Mouse (Mus musculus) forebrain, postnatal 0 days (tissue): ENCODE data around the gene Aes. TPM values are rescaled to one million over a fixed set of nuclear protein-coding genes. Genes with fewer than 3 reads are reported as not detected.
A peak's percentile ranks its signal among the peaks of the same experiment; 100 is the strongest.

ENCODE experiments used
- ATAC-seq: fragments of 200-750 bp; cut with Nextera tagmentation; 2 replicates; pipeline ENCODE4 v1.8.0; 2017; ENCODE audit warnings: mild to moderate bottlenecking, moderate library complexity
- DNase-seq: peaks from one replicate; pipeline ENCODE4 v3.0.0-alpha.2; 2015
- H3K27ac ChIP-seq: fragments of 300-500 bp; sonication (generic); 2 replicates; pipeline ENCODE4 v1.5.1; 2014; ENCODE audit warnings: low read depth, mild to moderate bottlenecking, antibody characterized with exemption, low read length, moderate library complexity, mixed read lengths
- H3K27me3 ChIP-seq: fragments of 300-500 bp; sonication (generic); 2 replicates; pipeline ENCODE4 v1.6.1; 2014; ENCODE audit warnings: mild to moderate bottlenecking, low read length, mixed read lengths; ENCODE audit not compliant: insufficient read depth
- H3K36me3 ChIP-seq: fragments of 300-500 bp; sonication (generic); 2 replicates; pipeline ENCODE4 v1.6.1; 2014; ENCODE audit warnings: mild to moderate bottlenecking, moderate library complexity; ENCODE audit not compliant: insufficient read depth
- H3K4me1 ChIP-seq: fragments of 300-500 bp; sonication (generic); 2 replicates; pipeline ENCODE4 v1.6.1; 2014; ENCODE audit warnings: antibody characterized with exemption; ENCODE audit not compliant: insufficient read depth
- H3K4me2 ChIP-seq: fragments of 300-500 bp; sonication (generic); 2 replicates; pipeline ENCODE4 v1.6.1; 2014; ENCODE audit warnings: low read depth, mild to moderate bottlenecking, moderate library complexity
- H3K4me3 ChIP-seq: fragments of 300-500 bp; sonication (generic); 2 replicates; pipeline ENCODE4 v1.5.1; 2014; ENCODE audit warnings: low read depth, low read length, mixed read lengths
- H3K9ac ChIP-seq: fragments of 300-500 bp; sonication (generic); 2 replicates; pipeline ENCODE4 v1.6.1; 2014; ENCODE audit warnings: mild to moderate bottlenecking
- H3K9me3 ChIP-seq: fragments of 300-500 bp; sonication (generic); 2 replicates; pipeline ENCODE4 v1.6.1; 2016; ENCODE audit warnings: low read length
- CTCF ChIP-seq: sonication (generic); IDR thresholded peaks from 2 replicates; pipeline ENCODE4 v1.5.1; 2016; ENCODE audit warnings: antibody characterized with exemption, control low read depth, low read depth
- WGBS: fragments of 180-500 bp; shearing (Covaris S2); extraction: QIAGEN DNeasy Blood & Tissue Kit; methylation state at CpG from one replicate; pipeline ENCODE4 v1.1.7; 2014; 5-methylcytosine and 5-hydroxymethylcytosine counted together
- polyA plus RNA-seq: library from polyadenylated mRNA; unstranded; fragments of >200 nt; fragmentation: Nextera tagmentation; extraction: Ambion mirVana; gene quantifications from 2 replicates; pipeline ENCODE4 v1.2.1, GENCODE M21; 2015
- total RNA-seq: library from RNA; depleted of rRNA; stranded (reverse); fragments of >200 nt; gene quantifications from 2 replicates; pipeline ENCODE4 v1.2.3, GENCODE M21; 2014

Aes gene
- total and polyA plus RNA-seq, 2 experiments from 2014 or later: 450 to 802 TPM

DNA sequence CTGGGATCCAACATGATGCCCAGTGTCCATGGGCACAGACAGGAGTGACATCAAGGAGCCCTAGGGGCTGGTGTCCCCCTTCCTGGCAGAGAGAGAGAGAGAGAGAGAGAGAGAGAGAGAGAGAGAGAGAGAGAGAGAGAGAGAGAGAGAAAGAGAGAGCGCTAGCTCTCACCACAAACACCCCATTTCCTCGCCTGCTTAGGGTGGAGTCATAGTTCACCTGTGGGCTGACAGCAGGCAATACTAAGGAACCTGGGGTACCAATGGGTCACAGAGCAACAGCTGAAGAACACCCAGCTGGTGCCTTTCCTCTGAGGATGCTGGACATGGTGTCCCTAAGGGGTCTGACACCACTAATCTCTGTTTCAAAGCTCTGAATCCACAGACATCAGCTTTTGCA is 21.9 kb upstream of the Aes start:
- Histone ChIP-seq H3K4me1 (no peaks in the 10 kb centered on the region), H3K9me3 (no peaks in the 10 kb centered on the region), H3K4me2 (no peak overlapping the region), H3K4me3 (no peak overlapping the region), H3K27me3 (no peaks in the 10 kb centered on the region), H3K36me3 (peaks cover 10% of the 10 kb centered on the region), H3K9ac (no peak overlapping the region), H3K27ac (no peak overlapping the region)
- ATAC-seq: no peak
- TF ChIP-seq CTCF: no peak
- WGBS: 94% methylated on average over 2 of the region's 2 CpGs
- DNase-seq: no peak

DNA sequence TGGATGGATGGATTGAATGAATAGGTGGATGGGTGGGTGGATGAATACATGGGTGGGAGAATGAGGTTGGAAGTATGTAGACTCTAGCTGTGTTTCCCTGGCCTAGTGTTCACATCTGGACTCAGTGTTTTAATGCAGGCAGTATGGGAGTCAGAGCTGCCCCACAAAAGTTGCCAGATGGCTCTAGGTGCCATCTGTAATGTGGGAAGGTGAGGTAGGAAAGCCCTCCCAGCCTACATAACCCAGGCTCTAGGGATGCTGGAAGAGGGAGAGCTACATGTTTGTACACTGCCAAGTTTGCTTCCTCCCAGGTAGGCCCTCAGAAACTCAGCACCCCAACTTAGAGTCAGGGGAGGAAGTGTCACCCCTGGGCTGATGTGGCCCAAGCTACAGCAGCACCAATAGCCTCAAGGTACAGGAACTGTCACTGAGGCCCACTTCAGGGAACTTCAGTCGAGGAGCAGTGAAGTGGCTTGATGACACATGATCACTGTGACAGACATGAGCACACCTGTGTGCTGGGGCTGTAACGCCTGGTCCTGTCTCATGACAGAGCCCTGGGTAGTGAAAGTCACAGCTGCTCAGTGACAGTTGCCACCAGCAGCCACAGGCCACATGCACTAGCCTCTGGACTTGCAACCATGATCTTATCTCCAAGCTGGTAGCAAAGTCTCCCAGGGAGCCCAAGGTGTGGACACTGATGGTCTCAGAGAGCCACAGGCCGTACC is 20.8 kb upstream of the Aes start:
- Histone ChIP-seq H3K4me1 (peaks cover 7% of the 10 kb centered on the region; the same call in 1 of the 2 replicates), H3K4me2 (no peak overlapping the region), H3K9ac (no peak overlapping the region), H3K27ac (no peak overlapping the region), H3K4me3 (no peak overlapping the region), H3K36me3 (no peaks in the 10 kb centered on the region; the same call in 1 of the 2 replicates), H3K9me3 (no peaks in the 10 kb centered on the region), H3K27me3 (no peaks in the 10 kb centered on the region)
- DNase-seq: no peak
- no peak for TF ChIP-seq CTCF
- no peak for ATAC-seq
- 91% methylated on average over 3 of the region's 3 CpGs for WGBS

DNA sequence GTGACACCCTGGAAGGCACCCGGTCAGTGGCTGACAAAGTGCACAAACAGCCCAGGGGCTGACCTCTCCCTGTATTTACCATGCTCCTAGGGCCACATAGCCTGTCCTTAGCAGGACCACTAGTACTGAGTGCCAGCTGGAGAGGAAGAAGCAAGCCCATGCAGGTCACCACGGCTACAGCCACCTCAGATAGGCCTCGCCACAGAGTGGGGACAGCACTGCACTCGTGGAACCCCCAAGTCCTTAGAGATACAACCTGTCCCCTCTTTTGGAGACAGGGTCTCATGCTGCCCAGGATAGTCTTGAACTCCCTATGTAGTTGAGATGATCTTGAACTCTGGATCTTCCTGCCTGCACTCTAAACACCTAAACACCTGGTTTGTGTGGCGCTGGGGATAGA is 17.9 kb upstream of the Aes start:
- H3K9me3 ChIP-seq: no peaks in the 10 kb centered on the region
- ATAC-seq (no peak), DNase-seq (no peak)
- no peaks in the 10 kb centered on the region for H3K36me3 ChIP-seq
- H3K27ac ChIP-seq: no peak overlapping the region
- no peaks in the 10 kb centered on the region for H3K27me3 ChIP-seq
- no peak overlapping the region for H3K9ac ChIP-seq
- H3K4me3 ChIP-seq: no peak overlapping the region
- TF ChIP-seq CTCF: no peak
- 92% methylated on average over 5 of the region's 5 CpGs for WGBS
- H3K4me2 ChIP-seq: no peak overlapping the region
- peaks cover 17% of the 10 kb centered on the region for H3K4me1 ChIP-seq

DNA sequence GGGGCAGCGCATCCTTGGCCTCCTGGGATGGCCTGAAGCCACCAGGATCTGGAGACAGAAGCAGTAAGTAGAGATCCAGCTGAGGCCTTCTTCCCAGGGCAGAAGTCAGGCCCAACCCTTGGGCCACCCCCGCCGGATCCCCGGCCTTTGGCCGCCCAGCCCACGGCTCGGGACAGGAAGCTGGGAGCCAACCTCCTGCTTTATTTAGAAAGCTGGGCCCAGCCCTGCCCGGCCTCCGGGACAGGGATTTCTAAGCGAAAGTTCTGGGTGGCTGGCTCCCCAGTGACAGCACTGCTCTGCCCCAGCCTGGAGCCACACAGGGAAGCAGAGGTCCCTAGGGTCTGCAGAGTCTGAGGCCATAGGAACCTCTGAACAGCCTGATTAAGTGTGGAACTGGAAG is 17.5 kb upstream of the Aes start:
- Histone ChIP-seq H3K4me3 (no peak overlapping the region), H3K27me3 (no peaks in the 10 kb centered on the region), H3K36me3 (no peaks in the 10 kb centered on the region), H3K4me1 (peaks cover 17% of the 10 kb centered on the region), H3K27ac (no peak overlapping the region), H3K4me2 (no peak overlapping the region), H3K9me3 (no peaks in the 10 kb centered on the region), H3K9ac (no peak overlapping the region)
- no peak for TF ChIP-seq CTCF
- DNase-seq (no peak), ATAC-seq (no peak)
- WGBS: 85% methylated on average over 10 of the region's 10 CpGs

DNA sequence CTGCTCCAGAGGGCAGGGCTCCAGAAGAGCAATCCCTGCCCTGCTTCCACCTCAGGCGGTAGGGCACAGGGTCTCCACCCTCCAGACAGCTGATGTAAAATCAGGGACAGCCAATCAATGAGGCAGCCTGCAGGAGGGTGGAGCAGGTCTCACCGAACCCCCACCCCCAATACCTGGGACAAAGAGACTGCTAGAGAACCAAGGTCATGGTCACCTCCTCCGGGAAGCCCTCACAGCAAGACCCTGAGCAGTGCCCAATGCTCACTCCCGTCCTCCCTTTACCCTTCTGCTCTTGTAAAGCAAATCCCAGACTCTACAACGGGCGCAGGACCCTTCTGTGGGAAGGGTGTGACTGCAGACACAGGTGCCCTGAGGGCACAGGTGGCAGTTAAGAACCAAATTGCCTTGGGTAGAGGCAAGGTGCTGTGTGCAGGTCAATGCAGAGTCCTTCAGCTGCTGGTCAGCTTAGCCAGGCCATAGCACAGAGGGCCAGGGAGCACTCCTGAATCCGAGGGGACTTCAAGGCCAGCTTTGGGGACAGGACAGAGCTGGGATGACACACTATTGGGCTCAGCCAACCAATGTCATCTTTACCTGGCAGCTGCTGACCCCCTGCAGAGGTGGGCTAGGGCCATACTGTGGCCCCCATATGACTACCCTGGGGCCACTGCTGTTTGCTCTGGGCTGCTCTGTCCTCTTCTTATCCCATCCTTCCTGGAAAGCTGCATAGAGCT is 16.4 kb upstream of the Aes start:
- Histone ChIP-seq H3K27me3 (no peaks in the 10 kb centered on the region), H3K36me3 (no peaks in the 10 kb centered on the region), H3K4me2 (peak overlapping the region; percentile 89), H3K27ac (no peak overlapping the region), H3K4me3 (no peak overlapping the region), H3K9me3 (no peaks in the 10 kb centered on the region), H3K4me1 (peaks cover 17% of the 10 kb centered on the region), H3K9ac (peak overlapping the region; percentile 93)
- no peak for DNase-seq
- no peak for TF ChIP-seq CTCF
- WGBS: 76% methylated on average over 7 of the region's 7 CpGs
- ATAC-seq: no peak

DNA sequence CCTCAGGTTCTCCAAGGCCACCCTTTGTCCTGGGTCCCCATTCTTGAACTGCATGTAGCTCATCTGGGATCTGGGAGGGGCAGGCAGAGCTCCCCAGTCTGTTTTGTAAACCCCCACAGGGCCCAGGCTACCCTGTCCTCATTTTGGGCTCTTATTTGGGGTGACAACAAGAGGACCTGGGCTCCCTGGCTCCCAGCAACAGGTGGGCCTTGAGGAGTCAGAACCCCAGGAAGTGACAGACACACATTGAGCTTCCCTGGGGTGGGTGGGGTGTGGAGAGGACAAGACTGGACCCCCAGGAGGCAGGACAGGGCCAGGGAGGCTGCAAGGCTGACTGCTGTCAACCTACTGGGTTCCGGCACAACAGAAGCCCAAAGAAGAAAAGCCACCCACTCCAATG is 15.7 kb upstream of the Aes start:
- Histone ChIP-seq H3K27ac (no peak overlapping the region), H3K27me3 (no peaks in the 10 kb centered on the region), H3K4me2 (peak overlapping the region; percentile 89), H3K4me3 (peak overlapping the region; percentile 81), H3K4me1 (peaks cover 17% of the 10 kb centered on the region), H3K36me3 (no peaks in the 10 kb centered on the region), H3K9ac (peak overlapping the region; percentile 93), H3K9me3 (no peaks in the 10 kb centered on the region)
- DNase-seq (no peak), ATAC-seq (no peak)
- TF ChIP-seq CTCF: no peak
- 65% methylated on average over 1 of the region's 1 CpGs for WGBS

DNA sequence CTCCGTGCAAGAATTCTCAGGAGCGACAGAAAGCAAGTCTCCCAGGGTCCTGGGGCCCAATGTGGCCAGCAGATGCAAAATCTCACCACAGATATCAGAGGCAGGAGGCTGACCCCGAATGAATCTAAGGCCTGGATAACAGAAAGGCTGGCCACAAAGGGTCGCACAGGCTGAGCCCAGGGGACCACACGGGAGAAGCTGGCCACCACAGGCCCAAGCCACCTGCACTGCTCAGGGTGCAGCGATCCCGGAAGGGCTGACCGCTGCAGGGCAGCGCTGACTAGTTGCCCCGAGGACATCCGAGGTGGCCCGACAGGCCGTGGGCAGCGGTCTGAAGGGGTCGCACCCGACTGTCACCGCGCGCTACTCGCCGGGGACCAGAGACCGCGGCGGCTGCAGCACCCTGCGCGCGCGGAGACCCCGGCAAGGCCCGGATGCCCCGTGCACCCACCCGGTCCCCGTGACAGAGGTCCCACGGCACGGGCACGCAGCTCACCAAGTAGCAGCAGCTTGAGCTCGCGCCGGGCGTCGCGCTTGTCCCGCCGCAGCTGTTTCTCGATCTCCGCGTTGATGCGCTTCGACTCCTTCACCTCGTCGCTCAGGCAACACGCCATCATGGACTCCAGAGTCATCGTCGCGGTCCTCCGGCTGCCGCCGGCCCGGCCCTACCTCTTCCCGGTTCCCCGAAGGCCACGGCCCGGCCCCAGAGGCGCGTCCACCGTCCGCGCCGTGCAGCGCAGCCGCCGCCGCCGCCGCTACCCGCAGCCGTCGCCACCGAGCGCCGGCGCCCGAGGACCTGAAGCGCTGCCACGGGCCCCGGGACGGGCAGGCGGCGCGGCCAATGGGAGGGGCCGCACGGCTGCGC is 14.8 kb upstream of the Aes start:
- peak; percentile 1; the same call in 1 of the 2 replicates for TF ChIP-seq CTCF
- Histone ChIP-seq H3K27ac (peak overlapping the region; percentile 87), H3K4me2 (peak overlapping the region; percentile 89), H3K27me3 (no peaks in the 10 kb centered on the region), H3K4me3 (peak overlapping the region; percentile 81), H3K9ac (peak overlapping the region; percentile 93), H3K9me3 (no peaks in the 10 kb centered on the region), H3K4me1 (peaks cover 17% of the 10 kb centered on the region), H3K36me3 (no peaks in the 10 kb centered on the region)
- WGBS: 6% methylated on average over 79 of the region's 93 CpGs
- ATAC-seq: no peak
- no peak for DNase-seq
